Mouse (Mus musculus) heart, adult 2 months (tissue): ENCODE results near the gene Zfp319. TPM values are rescaled to one million over a fixed set of nuclear protein-coding genes. Genes with fewer than 3 reads are reported as not detected.

Experiments
- DNase-seq, 2 experiments: peaks; one replicate each; pipeline ENCODE4 v3.0.0; 2021
- H3K27ac ChIP-seq: fragments of 200-600 bp; 2 replicates; pipeline ENCODE4 v1.8.1; 2022
- H3K27me3 ChIP-seq: fragments of 200-500 bp; 2 replicates; pipeline ENCODE4 v1.6.1; 2012; ENCODE audit warnings: mild to moderate bottlenecking, low read length, inconsistent platforms, mixed read lengths; ENCODE audit not compliant: control insufficient read depth, insufficient read depth
- H3K36me3 ChIP-seq: fragments of 200-500 bp; 2 replicates; pipeline ENCODE4 v1.6.1; 2012; ENCODE audit warnings: low read length, inconsistent platforms; ENCODE audit not compliant: control insufficient read depth, insufficient read depth
- H3K4me1 ChIP-seq: fragments of 200-500 bp; 2 replicates; pipeline ENCODE4 v1.6.1; 2011; ENCODE audit warnings: low read length; ENCODE audit not compliant: control insufficient read depth, insufficient read depth
- H3K4me3 ChIP-seq: fragments of 200-600 bp; 2 replicates; pipeline ENCODE4 v1.8.1; 2022
- H3K79me2 ChIP-seq: fragments of 200-500 bp; replicated peaks from 2 replicates; pipeline ENCODE4 v1.6.1; 2012; ENCODE audit warnings: mild to moderate bottlenecking, inconsistent platforms, low read length, moderate library complexity, mixed read lengths; ENCODE audit not compliant: control insufficient read depth, insufficient read depth
- H3K9ac ChIP-seq: fragments of 200-500 bp; 2 replicates; pipeline ENCODE4 v1.6.1; 2012; ENCODE audit warnings: low read depth, mild to moderate bottlenecking, control low read depth, inconsistent platforms, low read length, mixed read lengths
- CTCF ChIP-seq: fragments of 200-600 bp; IDR thresholded peaks from 2 replicates; pipeline ENCODE4 v1.8.1; 2022; ENCODE audit warnings: antibody characterized with exemption, mild to moderate bottlenecking, moderate library complexity
- EP300 ChIP-seq: fragments of 200-500 bp; IDR thresholded peaks from 2 replicates; pipeline ENCODE4 v1.6.1; 2011; ENCODE audit warnings: low read depth, low read length, control low read depth; ENCODE audit not compliant: insufficient read depth
- POLR2A ChIP-seq: fragments of 200-500 bp; IDR thresholded peaks from 2 replicates; pipeline ENCODE4 v1.6.1; 2011; ENCODE audit warnings: mild to moderate bottlenecking, low read depth, low read length, control low read depth; ENCODE audit not compliant: insufficient read depth
- WGBS: fragments of 180-500 bp; shearing (Covaris S2); methylation state at CpG from one replicate; pipeline ENCODE4 v1.1.7; 2018; 5-methylcytosine and 5-hydroxymethylcytosine counted together
- intact Hi-C: fragments of 180-260 bp; cut with DNase I; formaldehyde crosslinking; loops from one replicate; pipeline ENCODE4 v1.15.1; 2025
- polyA plus RNA-seq: library from polyadenylated mRNA; depleted of rRNA; stranded (reverse); fragments of >200 nt; gene quantifications from 2 replicates; pipeline ENCODE4 v1.2.3, GENCODE M21; 2012
- total RNA-seq, 2 experiments: library from RNA; stranded (reverse); gene quantifications; 2 replicates each; pipeline ENCODE4 v1.2.3; 2021

The Zfp319 gene
- total and polyA plus RNA-seq, 3 experiments: 5.5 to 8.1 (median 7.6) TPM

DNA sequence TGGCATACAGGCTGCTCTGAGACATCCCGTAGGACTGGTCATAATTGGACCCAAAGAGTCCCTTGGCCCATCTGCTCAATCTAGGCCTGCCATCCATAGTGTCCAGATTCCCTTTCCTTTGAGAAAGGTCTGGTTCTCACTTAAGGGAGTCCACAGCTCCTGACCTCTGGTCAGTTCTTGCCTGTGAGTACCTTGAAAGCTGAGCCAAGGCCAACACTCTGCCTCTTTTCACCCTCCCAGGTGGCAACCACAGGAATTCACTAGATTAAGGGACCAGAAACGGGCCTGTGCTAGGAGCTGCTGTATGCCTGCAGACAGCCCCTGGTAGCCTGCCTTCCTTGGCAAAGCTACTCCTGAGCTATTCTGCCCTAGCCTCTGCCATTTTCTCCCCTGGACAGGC is 22.9 kb upstream of the Zfp319 start:
- Histone ChIP-seq H3K4me1 (peaks cover 35% of the 10 kb centered on the region), H3K9ac (peak overlapping the region; percentile 25; the same call in 1 of the 2 replicates), H3K27ac (peak overlapping the region; percentile 98), H3K4me3 (peak overlapping the region; percentile 83), H3K36me3 (peaks cover 16% of the 10 kb centered on the region), H3K79me2 (peaks cover 4% of the 10 kb centered on the region; the same call in 1 of the 2 replicates), H3K27me3 (no peaks in the 10 kb centered on the region)
- no peak for DNase-seq
- intact Hi-C loops: no loop called here
- 33% methylated on average over 2 of the region's 2 CpGs for WGBS
- no peak for TF ChIP-seq POLR2A
- TF ChIP-seq EP300: no peak
- no peak for TF ChIP-seq CTCF

DNA sequence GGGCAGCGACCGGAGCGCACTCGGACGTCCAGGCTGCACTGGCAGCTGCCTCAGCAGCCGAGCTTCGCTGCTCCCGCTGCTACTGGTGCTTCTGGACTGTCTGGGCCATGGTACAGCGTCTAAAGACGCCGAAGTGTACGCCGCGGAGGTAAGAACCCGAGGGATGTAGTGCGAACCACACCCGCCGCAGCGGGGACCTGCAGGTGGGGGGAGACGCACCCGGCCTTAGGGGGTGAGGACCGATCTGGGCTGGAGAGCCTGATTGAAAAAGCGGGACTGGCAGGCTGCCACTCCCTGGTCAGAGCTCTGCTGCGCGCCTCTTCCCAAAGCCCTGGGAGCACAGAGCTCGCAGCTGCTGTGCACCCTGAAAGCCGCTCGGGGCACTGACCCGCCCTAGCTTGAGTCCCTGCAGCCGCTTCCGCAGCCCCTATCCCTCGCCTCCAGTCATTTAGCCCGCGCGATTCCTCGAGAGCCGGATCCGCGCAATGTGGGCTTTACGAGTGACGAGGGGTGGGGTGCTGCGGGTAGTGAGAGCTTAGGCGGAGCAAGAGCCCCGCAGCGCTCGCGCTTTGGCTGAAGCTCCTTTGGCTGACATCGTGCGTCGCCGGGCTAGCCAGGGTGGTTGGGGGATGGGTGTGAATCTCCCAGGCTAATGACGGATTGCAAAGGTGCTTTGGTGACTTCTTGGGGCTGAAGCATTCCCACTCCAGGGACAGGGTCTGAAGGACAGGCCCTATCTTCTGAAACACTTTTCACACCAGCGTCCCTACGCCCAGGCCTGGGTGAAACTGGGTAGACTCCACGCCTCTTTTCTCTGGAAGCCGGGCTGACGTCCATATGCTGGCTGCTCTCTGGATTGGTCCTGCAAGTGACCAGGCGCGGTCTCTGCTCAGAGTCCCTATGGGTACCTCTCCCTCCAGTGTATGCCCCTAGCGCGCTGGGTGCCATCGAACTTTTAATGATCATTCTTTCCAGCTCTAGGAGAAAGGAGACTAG is 21.4 kb upstream of the Zfp319 start:
- H3K79me2 ChIP-seq: peaks cover 3% of the 10 kb centered on the region; the same call in 1 of the 2 replicates
- TF ChIP-seq EP300: no peak
- peak; percentile 35; the same call in 1 of the 2 replicates for TF ChIP-seq CTCF
- peaks cover 34% of the 10 kb centered on the region for H3K4me1 ChIP-seq
- WGBS: 4% methylated on average over 62 of the region's 62 CpGs
- H3K36me3 ChIP-seq: peaks cover 10% of the 10 kb centered on the region
- H3K9ac ChIP-seq: peak overlapping the region; percentile 94
- no peaks in the 10 kb centered on the region for H3K27me3 ChIP-seq
- peak; percentile 74 for DNase-seq
- intact Hi-C loops: loop anchor here (1.0 to 2.0 kb wide), 3 partner anchors 21 to 74 kb away; no protein-coding TSS in a partner anchor
- H3K27ac ChIP-seq: peak overlapping the region; percentile 98
- H3K4me3 ChIP-seq: peak overlapping the region; percentile 83

DNA sequence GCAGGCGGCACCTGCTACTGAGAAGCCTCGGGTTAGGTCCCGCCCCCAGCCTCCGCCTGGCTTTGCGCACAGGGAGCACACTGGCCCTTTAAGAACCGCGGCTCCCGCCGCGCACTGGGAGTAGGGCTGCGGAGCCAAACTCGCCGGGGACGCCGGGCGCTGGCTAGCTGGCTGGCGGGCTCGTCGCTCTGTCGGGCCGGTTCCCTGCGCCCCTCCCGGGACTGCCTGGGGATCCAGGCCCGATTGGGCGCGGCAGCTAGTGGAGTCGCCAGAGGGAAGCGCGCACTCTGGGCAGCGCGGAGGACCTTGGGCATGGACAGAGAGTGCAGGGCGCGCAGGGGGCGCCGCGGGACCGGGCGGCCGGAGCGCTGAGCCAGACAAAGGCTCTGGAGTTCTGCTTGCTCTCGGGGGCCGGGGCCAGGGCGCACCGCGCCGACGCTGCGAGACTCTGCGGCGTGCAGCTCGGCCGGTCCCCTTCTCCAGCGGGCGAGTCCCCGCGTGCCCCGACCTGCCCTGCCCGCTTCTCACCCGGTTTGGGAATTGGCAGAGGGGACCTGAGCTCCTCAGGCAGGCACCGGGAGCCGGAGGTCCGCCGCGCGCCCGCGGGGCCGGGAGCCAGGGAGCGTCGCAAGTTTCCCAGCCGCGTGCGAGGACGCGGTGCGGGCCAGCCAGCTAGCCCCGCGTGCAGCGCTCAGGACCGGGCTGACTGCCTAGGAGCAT is 20.6 kb upstream of the Zfp319 start, which contains the start of gene Mmp15:
Mmp15 (plus strand) TSS at position 118 of the 720 bp plus-strand sequence.
- Histone ChIP-seq H3K79me2 (peaks cover 3% of the 10 kb centered on the region; the same call in 1 of the 2 replicates), H3K27ac (peak within 1 kb of the TSS; percentile 98), H3K9ac (peak within 1 kb of the TSS; percentile 94), H3K27me3 (no peaks in the 10 kb centered on the region), H3K36me3 (peaks cover 4% of the 10 kb centered on the region), H3K4me1 (peaks cover 32% of the 10 kb centered on the region), H3K4me3 (peak within 1 kb of the TSS; percentile 83)
- WGBS: 1% methylated on average over 77 of the region's 80 CpGs
- intact Hi-C loops: loop anchor here (1.0 to 2.0 kb wide), 2 partner anchors 40 to 75 kb away; no protein-coding TSS in a partner anchor
- peak; percentile 90 for DNase-seq
- TF ChIP-seq EP300 (0 out of 2 replicates have a peak, but pooled peaks have one; percentile 13), CTCF (no peak), POLR2A (peak; percentile 82)

DNA sequence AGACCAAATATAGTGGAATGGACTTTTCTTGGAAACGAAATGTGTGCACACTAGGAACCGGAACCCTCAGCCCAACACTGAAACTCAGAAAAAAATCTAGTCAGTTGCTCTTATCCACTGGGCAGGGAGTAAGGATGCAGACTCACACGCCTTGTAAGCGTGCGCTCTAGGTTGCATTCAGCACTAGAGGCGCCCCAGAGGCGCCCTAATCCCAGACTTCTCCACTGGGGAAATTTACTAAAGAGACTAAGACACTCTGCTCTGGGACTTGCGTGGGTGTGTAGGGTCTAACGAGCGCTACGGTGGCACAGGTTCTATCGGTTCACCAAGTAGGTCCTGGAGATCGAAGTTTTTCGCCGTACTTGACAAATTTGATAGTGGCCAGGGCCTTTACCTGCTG is 19.7 kb upstream of the Zfp319 start:
- TF ChIP-seq EP300: no peak
- peak; percentile 72 for TF ChIP-seq CTCF
- TF ChIP-seq POLR2A: no peak
- Histone ChIP-seq H3K4me3 (peak overlapping the region; percentile 83), H3K4me1 (peaks cover 30% of the 10 kb centered on the region), H3K9ac (peak overlapping the region; percentile 94; the same call in 1 of the 2 replicates), H3K27ac (peak overlapping the region; percentile 98), H3K36me3 (peaks cover under 1% of the 10 kb centered on the region), H3K79me2 (peaks cover 2% of the 10 kb centered on the region; the same call in 1 of the 2 replicates), H3K27me3 (no peaks in the 10 kb centered on the region)
- intact Hi-C loops: no loop called here
- peak in 1 of 2 experiments; percentile 40 for DNase-seq
- 3% methylated on average over 15 of the region's 15 CpGs for WGBS

DNA sequence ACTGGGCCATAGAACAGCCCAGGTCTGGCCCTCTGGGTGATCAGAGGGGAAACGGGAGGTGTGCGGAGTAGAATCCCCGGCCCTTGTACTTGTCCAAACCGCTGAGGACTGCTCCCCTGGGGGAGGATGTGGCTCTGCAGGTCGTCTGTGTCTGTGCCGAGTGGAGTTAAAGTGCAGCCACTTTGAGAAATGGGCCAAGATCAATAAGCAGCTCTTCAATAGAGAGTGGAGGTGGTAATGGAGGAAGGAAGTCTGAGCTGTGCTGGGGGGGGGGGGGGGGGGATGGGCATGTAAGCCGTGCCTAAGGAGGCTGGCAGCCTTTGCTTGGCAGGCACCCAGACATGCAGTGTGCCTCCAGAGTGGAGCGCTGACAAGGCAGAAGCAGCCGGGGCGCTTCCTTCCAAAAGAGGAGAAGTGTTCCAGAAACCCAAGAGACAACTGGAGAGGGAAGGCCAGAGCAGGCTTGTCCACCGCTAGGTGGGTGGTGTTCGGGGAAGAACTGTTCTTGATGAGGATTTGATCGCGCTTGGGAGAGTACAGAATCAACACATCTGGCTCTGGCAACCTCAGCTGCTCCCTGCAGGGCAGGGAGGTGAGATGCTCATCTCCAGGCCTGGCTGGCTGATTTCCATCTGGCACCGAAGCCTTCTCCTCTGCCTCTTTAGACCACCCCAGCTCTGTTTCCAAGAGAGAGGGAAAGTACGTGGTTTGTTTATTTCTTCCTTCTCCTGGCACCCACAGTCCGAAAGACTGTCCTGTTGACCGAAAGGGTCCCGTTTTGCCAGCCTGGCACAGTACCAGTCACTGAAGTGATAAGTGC is 17.3 kb upstream of the Zfp319 start:
- Histone ChIP-seq H3K4me3 (no peak overlapping the region), H3K4me1 (peaks cover 11% of the 10 kb centered on the region), H3K27me3 (no peaks in the 10 kb centered on the region), H3K36me3 (no peaks in the 10 kb centered on the region), H3K27ac (peak overlapping the region; percentile 44), H3K79me2 (no peaks in the 10 kb centered on the region), H3K9ac (0 out of 2 replicates have a peak overlapping the region, but pooled peaks have one; percentile 18)
- TF ChIP-seq CTCF (peak; percentile 52), POLR2A (no peak)
- intact Hi-C loops: loop anchor here (5.0 kb wide), 1 partner anchor 138 kb away; no protein-coding TSS in a partner anchor
- peak; percentile 70 to 79 for DNase-seq
- 11% methylated on average over 18 of the region's 19 CpGs for WGBS
